Mouse (Mus musculus): ENCODE results near the gene Tnfrsf13c.

DNA sequence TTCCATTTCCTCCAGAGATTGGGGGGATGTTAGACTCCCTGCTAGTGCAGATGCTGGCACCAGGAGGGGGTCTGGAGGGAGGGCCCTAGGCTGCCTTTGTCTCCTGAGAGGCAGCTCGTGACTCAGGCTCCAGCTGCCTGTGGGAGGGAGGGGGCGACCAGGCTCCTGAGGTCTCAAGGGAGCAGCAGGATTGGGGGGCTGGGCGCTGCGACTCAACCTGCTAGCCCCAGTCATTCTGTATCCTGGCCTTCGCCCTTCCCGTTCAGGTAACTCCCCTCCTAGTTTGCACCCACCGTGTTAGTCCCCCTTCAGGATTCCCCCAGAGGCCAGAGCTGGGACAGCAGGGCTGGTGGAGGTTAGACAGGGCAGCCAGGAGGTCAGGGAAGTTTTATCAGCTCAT is 7.1 kb downstream of the Tnfrsf13c start:
- no peak for TF ChIP-seq GATA1 (IDR thresholded peaks at IDR 0.05; ENCODE audit: borderline replicate concordance, low read length)
- TF ChIP-seq FLI1 (IDR thresholded peaks at IDR 0.05; ENCODE audit: low read length), result no peak

Data from megakaryocyte, embryonic 14.5 days (primary cell).